Mouse (Mus musculus): ENCODE measurements around the gene Gm17545.

The Gm17545 gene

DNA sequence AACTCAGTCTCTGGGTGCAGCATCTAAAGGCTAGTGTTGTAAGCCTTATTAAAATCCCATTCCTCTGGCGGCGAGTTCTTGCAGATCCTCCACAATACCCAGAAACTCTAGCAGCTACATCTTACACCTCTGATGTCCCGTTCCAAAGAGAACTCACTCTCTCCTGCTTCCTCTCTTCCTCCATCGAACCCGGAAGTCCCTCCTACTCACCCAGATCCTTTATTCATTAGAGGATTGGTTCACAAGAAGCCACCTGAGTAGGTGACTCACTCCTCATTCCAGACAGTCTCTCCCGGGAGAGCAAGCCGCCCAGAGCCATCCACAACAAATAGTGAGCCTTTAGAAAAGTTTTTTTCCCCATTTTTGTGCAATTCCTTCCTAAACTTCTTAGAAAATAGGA, 32.1 kb downstream of the Gm17545 start:
- in situ Hi-C loops (cut with MboI, MseI), result no loop called here

DNA sequence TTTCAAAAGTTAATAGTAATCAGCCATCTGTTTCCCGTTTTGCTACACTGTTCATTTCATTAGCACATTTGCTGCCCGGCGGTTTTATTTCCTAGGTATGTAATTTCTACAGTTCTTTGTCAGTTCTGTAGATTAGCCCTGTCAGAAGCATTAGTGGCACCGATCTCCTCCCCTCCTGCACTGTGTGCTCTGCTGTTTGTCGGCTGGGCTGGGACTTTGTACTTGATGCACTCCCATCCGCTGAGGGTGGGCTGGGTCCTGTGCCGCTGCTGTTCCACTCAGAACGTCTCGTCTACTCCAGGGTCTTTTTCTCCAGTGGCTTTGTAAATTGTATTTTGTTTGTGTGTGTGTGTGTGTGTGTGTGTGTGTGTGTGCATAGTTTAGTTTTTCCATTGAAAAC, 34.9 kb downstream of the Gm17545 start:
- in situ Hi-C loops (cut with MboI, MseI), result no loop called here

DNA sequence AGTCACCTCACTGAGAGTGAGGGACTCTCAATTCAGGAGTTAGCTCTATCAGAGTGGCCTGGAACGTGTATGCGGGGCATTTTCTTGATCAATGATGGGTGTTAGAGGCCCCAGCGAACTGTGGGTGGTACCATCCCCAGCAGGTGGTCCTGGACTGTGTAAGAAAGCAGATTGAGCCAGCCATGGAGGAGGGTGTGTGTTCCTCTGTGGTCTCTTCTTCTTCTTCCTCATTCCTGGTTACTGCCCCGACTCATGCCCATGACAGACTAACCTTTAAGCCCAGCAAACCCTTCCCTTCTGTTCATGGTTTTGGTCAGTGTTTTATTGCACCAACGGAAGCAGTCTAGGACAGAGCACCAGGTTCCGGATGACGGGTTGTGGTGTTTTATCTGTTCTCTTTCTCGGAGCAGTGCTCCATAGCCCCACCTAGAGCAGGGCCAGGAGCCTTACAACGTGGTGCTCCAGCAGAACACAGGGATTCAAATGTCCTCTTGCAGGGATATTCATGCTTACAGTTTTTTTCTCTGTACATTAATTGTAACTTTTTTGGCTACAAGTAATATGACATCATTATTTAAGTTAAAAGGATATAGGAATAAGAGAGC, 40.2 kb downstream of the Gm17545 start:
- in situ Hi-C loops (cut with MboI, MseI), result no loop called here

DNA sequence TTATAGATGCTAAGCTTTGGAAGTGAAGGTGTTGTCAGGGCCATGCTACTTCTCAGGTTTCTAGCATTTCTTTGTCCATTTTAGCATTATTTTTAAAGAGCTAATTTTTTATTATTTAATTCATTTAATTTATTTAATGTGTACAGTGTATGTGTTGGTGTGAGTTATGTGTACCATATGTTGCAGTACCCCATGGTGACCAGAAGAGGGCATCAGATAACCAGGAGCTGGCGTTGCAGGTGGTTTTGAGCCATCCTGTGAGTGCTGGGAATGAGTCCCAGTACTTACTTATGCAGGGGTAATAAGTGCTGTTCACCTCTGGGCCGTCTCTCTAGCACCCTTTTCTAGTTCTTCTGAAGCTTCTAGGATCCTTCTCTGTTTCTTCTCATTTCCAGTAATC, 41.0 kb downstream of the Gm17545 start:
- in situ Hi-C loops (cut with MboI, MseI), result no loop called here

DNA sequence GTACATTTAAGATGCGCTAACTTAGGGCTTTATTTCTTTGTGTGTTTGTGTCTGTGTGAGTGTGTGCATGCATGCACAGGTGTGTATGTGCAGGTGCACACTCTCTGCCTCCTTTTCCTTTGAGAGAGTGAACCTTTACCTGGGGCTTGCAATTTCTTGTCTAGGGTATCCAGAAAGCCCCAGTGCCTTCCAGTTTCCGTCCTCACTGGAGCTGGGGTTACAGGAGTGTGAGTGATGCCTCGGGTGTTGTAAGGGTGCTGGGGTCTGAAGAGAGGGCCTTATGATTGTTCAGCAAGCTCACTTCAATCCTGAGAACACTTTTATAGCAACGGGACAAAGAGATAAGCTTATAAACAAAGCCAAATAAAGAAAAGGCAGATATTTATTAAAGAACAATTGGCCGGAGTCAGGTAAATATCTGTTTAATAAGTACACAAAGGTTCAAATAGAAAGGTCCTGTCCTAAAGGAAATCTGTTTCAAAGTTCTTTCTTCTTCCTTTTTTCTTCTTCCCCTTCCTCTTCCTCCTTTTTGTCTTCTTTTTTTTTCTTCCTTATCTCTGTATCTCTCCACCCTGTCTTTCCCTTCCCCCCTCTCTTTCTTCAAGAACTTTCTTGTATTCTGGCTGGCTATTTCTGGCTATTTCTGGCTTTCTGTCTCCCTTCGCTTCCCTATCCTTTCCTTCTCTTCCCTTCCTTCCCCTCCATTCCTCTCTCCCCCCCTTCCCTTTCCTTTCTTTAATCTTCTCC, 43.1 kb downstream of the Gm17545 start:
- in situ Hi-C loops (cut with MboI, MseI), result no loop called here

DNA sequence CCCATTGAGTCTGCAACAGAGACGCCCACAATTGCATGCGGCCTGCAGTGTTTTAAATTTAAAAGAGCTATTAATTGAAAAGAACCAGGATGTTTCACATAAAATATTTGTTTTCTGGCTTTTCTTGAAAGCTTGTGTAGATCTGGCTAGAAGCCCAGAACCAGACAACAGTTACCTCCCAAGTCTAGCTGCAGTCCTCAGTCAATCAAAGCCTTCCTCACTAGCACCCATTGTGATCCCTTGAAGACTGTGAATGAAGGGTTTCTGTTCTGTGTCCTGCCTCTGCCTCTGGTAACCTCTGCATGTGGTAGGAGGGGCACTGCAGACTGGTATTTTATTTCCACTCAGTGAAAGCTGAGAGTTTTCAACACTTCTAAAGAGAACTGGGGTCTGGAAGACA, 48.9 kb downstream of the Gm17545 start:
- in situ Hi-C loops (cut with MboI, MseI), result no loop called here

DNA sequence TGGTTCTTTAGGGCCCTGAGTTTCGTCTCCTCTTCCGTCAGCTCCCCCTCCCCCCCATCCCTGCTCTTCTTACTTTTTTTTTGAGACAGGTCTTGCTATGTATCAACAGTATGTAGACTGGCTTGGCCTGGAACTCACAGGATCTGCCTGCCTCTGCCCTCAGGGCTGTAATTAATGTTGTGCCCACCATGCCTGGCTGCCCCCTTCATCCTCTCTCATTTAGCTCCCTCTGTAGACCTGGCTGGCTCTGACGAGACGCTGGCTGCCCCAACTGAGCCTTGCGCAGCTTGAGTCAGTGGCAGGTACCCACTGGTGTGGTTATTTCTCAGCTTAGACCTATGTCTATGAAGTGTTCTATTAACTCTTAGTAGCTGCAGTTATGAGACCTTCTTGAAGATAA, 49.5 kb downstream of the Gm17545 start:
- in situ Hi-C loops (cut with MboI, MseI), result no loop called here

DNA sequence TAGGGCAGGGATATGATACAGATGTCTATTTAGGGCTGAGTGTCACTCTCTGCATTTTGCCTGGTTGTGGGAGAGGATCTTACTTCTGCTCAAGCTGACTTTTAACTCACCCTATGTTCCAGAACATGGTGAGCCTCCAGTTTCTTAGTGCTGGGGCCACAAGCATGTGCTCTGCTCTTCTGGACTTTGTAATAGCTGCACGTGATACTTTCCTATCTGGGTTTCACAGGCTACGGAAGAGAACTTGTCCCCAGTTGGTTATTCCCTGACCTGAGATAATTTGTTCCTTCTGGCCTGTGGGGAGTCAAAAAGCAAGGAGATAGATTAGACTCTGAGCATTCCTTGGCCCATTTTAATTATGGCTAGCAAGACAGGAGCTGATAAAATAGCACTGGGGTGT, 51.5 kb downstream of the Gm17545 start:
- in situ Hi-C loops (cut with MboI, MseI), result no loop called here

All from T-helper 17 cell (primary cell).